Mouse (Mus musculus): ENCODE measurements around the gene Olfr551.

- TF ChIP-seq CTCF (IDR thresholded peaks at IDR 0.05; ENCODE audit: low read depth), result no peak
- no peak for TF ChIP-seq EP300 (IDR thresholded peaks at IDR 0.05; ENCODE audit: low read depth)
Measured at GRCm38 (mm10) chr7:102541251-102541650, 50.4 kb downstream of the Olfr551 start.

Measured in liver, postnatal 0 days (tissue).